Mouse (Mus musculus) ES-Bruce4 (cell line): ENCODE measurements around the gene Krtap2-4.
"Not testable (repeated sequence)": the region's sequence is repeated elsewhere in the genome, so short reads cannot be mapped to it uniquely, and the experiment has no call there.

ENCODE experiments used
- EP300 ChIP-seq: IDR thresholded peaks from 2 replicates; pipeline ENCODE4 v1.6.1; 2011; ENCODE audit warnings: low read depth, low read length; ENCODE audit not compliant: insufficient read depth
- POLR2A ChIP-seq: IDR thresholded peaks from one replicate; pipeline ENCODE4 v1.8.1; 2011; ENCODE audit warnings: low read length; ENCODE audit not compliant: insufficient read depth

GRCm38 (mm10) chr11:99597742-99598141, 16.9 kb downstream of the Krtap2-4 start, which contains the start of gene Krtap9-3:
- not testable (repeated sequence) for TF ChIP-seq POLR2A, EP300
